Mouse (Mus musculus) gastrocnemius, postnatal 25 days (tissue): ENCODE data around the gene 8030411F24Rik. TPM values are rescaled to one million over a fixed set of nuclear protein-coding genes. Genes with fewer than 3 reads are reported as not detected.

ENCODE experiments used
- total RNA-seq, 2 experiments: library from RNA; stranded (reverse); gene quantifications; 1 replicate in 1 of 2; 2 replicates in 1 of 2; pipeline ENCODE4 v1.2.3; 2021

8030411F24Rik gene
- total RNA-seq, 2 experiments from 2014 or later = not detected

Other genes starting within 250 kb of the 8030411F24Rik start
- 1 to 10 TPM; 5.3 to 5.6 TPM for gene Nxt1, start 109.4 kb upstream of the 8030411F24Rik start, total RNA-seq
- gene Gzf1, start 101.0 kb upstream of the 8030411F24Rik start, total RNA-seq = 10 to 100 TPM; 16.4 to 17.9 TPM
- gene Napb, start 49.5 kb upstream of the 8030411F24Rik start, total RNA-seq = 1 to 10 TPM; 3.8 to 4.0 TPM
- gene Cstl1, start 31.7 kb upstream of the 8030411F24Rik start, total RNA-seq = not detected
- not detected for gene Cst11, start 10.5 kb upstream of the 8030411F24Rik start, total RNA-seq
- not detected for gene Cst12, start 7.4 kb downstream of the 8030411F24Rik start, total RNA-seq
- not detected for gene Cst8, start 16.8 kb downstream of the 8030411F24Rik start, total RNA-seq
- not detected for gene Cst13, start 38.1 kb downstream of the 8030411F24Rik start, total RNA-seq
- not detected for gene Cst9, start 53.1 kb downstream of the 8030411F24Rik start, total RNA-seq
- gene 9230104L09Rik, start 83.0 kb downstream of the 8030411F24Rik start, total RNA-seq = 1 to 10 TPM; 1.3 to 1.4 TPM
- gene Cst3, start 93.7 kb downstream of the 8030411F24Rik start, total RNA-seq = 100 to 1,000 TPM; 540 to 563 TPM
- gene Gm1330, start 221.2 kb downstream of the 8030411F24Rik start, total RNA-seq = not detected
- gene Gm10750, start 235.2 kb downstream of the 8030411F24Rik start, total RNA-seq = not detected